Mouse (Mus musculus): ENCODE measurements around the gene Gpr162. TPM values are rescaled to one million over a fixed set of nuclear protein-coding genes. Genes with fewer than 3 reads are reported as not detected.
"Not testable (repeated sequence)": the region's sequence is repeated elsewhere in the genome, so short reads cannot be mapped to it uniquely, and the experiment has no call there.

The Gpr162 gene
- polyA plus RNA-seq, 1 experiment from 2014 or later, result 0.26 TPM

GRCm38 (mm10) chr6:124900056-124900800 lies 36.4 kb upstream of the Gpr162 start:
- Histone ChIP-seq H3K27ac (ENCODE audit: low read length) (no peak overlapping the region), H3K4me3 (ENCODE audit: low read depth, low read length) (no peak overlapping the region)

GRCm38 (mm10) chr6:124898359-124898758 lies 34.6 kb upstream of the Gpr162 start:
- Histone ChIP-seq H3K36me3 (ENCODE audit: insufficient read depth, low read length) (no peaks in the 10 kb centered on the region), H3K4me2 (replicated peaks; ENCODE audit: low read depth, low read length) (no peak overlapping the region), H3K27ac (ENCODE audit: low read length) (no peak overlapping the region), H3K27me3 (replicated peaks; ENCODE audit: insufficient read depth, low read length) (no peaks in the 10 kb centered on the region), H3K4me1 (ENCODE audit: insufficient read depth, low read depth, low read length) (no peaks in the 10 kb centered on the region), H3K4me3 (ENCODE audit: low read depth, low read length) (no peak overlapping the region), H3K9me3 (ENCODE audit: low read length) (no peaks in the 10 kb centered on the region), H3K9ac (replicated peaks; ENCODE audit: low read depth) (no peak overlapping the region)
- ATAC-seq (no peak), DNase-seq (ENCODE audit: low spot score) (no peak)
- TF ChIP-seq CTCF (IDR thresholded peaks at IDR 0.05) (no peak), EP300 (IDR thresholded peaks at IDR 0.05) (no peak)
- 15% methylated on average over 3 of the region's 3 CpGs for WGBS

More at GRCm38 (mm10) chr6:124900056-124900800, 36.4 kb upstream of the Gpr162 start:
- WGBS, result 57% methylated on average over 8 of the region's 8 CpGs
- Histone ChIP-seq H3K4me2 (replicated peaks; ENCODE audit: low read depth, low read length) (no peak overlapping the region), H3K36me3 (ENCODE audit: insufficient read depth, low read length) (no peaks in the 10 kb centered on the region), H3K4me1 (ENCODE audit: insufficient read depth, low read depth, low read length) (no peaks in the 10 kb centered on the region), H3K9ac (replicated peaks; ENCODE audit: low read depth) (no peak overlapping the region), H3K9me3 (ENCODE audit: low read length) (no peaks in the 10 kb centered on the region), H3K27me3 (replicated peaks; ENCODE audit: insufficient read depth, low read length) (no peaks in the 10 kb centered on the region)
- DNase-seq (ENCODE audit: low spot score) (no peak), ATAC-seq (no peak)
- TF ChIP-seq CTCF (IDR thresholded peaks at IDR 0.05) (no peak), EP300 (IDR thresholded peaks at IDR 0.05) (no peak)

GRCm38 (mm10) chr6:124894113-124894512 lies 30.3 kb upstream of the Gpr162 start:
- H3K4me2 ChIP-seq (replicated peaks; ENCODE audit: low read depth, low read length); H3K4me3 ChIP-seq (ENCODE audit: low read depth, low read length); H3K4me1 ChIP-seq (ENCODE audit: insufficient read depth, low read depth, low read length); H3K9ac ChIP-seq (replicated peaks; ENCODE audit: low read depth); ATAC-seq; H3K36me3 ChIP-seq (ENCODE audit: insufficient read depth, low read length); DNase-seq (ENCODE audit: low spot score); H3K27ac ChIP-seq (ENCODE audit: low read length); H3K9me3 ChIP-seq (ENCODE audit: low read length); H3K27me3 ChIP-seq (replicated peaks; ENCODE audit: insufficient read depth, low read length): not testable (repeated sequence)
- 92% methylated on average over 2 of the region's 2 CpGs for WGBS

GRCm38 (mm10) chr6:124890997-124891396 lies 27.2 kb upstream of the Gpr162 start:
- no peaks in the 10 kb centered on the region for H3K4me1 ChIP-seq (ENCODE audit: insufficient read depth, low read depth, low read length)
- DNase-seq (ENCODE audit: low spot score) (no peak), ATAC-seq (no peak)
- H3K9me3 ChIP-seq (ENCODE audit: low read length), result no peaks in the 10 kb centered on the region
- no peak overlapping the region for H3K9ac ChIP-seq (replicated peaks; ENCODE audit: low read depth)
- 42% methylated on average over 6 of the region's 6 CpGs for WGBS
- no peak overlapping the region for H3K4me2 ChIP-seq (replicated peaks; ENCODE audit: low read depth, low read length)
- H3K4me3 ChIP-seq (ENCODE audit: low read depth, low read length), result no peak overlapping the region
- no peak overlapping the region for H3K27ac ChIP-seq (ENCODE audit: low read length)
- no peaks in the 10 kb centered on the region for H3K27me3 ChIP-seq (replicated peaks; ENCODE audit: insufficient read depth, low read length)
- H3K36me3 ChIP-seq (ENCODE audit: insufficient read depth, low read length), result no peaks in the 10 kb centered on the region
- TF ChIP-seq EP300 (IDR thresholded peaks at IDR 0.05) (no peak), CTCF (IDR thresholded peaks at IDR 0.05) (no peak)

- no peak for TF ChIP-seq CTCF (IDR thresholded peaks at IDR 0.05)
- TF ChIP-seq EP300 (IDR thresholded peaks at IDR 0.05), result no peak
- ATAC-seq (no peak), DNase-seq (ENCODE audit: low spot score) (no peak)
- Histone ChIP-seq H3K4me3 (ENCODE audit: low read depth, low read length) (no peak overlapping the region), H3K36me3 (ENCODE audit: insufficient read depth, low read length) (no peaks in the 10 kb centered on the region), H3K9ac (replicated peaks; ENCODE audit: low read depth) (no peak overlapping the region), H3K27ac (ENCODE audit: low read length) (no peak overlapping the region), H3K4me2 (replicated peaks; ENCODE audit: low read depth, low read length) (no peak overlapping the region), H3K9me3 (ENCODE audit: low read length) (no peaks in the 10 kb centered on the region), H3K4me1 (ENCODE audit: insufficient read depth, low read depth, low read length) (no peaks in the 10 kb centered on the region), H3K27me3 (replicated peaks; ENCODE audit: insufficient read depth, low read length) (no peaks in the 10 kb centered on the region)
- WGBS, result 87% methylated on average over 6 of the region's 6 CpGs
Measured at GRCm38 (mm10) chr6:124888555-124889125, 24.9 kb upstream of the Gpr162 start.

GRCm38 (mm10) chr6:124887986-124888385 lies 24.2 kb upstream of the Gpr162 start, which contains the start of gene Cd4:
Gene Cd4, minus strand, starts transcription at chr6:124888221.
- Histone ChIP-seq H3K36me3 (ENCODE audit: insufficient read depth, low read length) (no peaks in the 10 kb centered on the region), H3K9ac (replicated peaks; ENCODE audit: low read depth) (no peak within 1 kb of the TSS), H3K4me1 (ENCODE audit: insufficient read depth, low read depth, low read length) (no peaks in the 10 kb centered on the region), H3K27me3 (replicated peaks; ENCODE audit: insufficient read depth, low read length) (no peaks in the 10 kb centered on the region), H3K27ac (ENCODE audit: low read length) (no peak within 1 kb of the TSS), H3K4me3 (ENCODE audit: low read depth, low read length) (no peak within 1 kb of the TSS), H3K9me3 (ENCODE audit: low read length) (no peaks in the 10 kb centered on the region), H3K4me2 (replicated peaks; ENCODE audit: low read depth, low read length) (no peak within 1 kb of the TSS)
- no peak for TF ChIP-seq EP300 (IDR thresholded peaks at IDR 0.05)
- no peak for TF ChIP-seq CTCF (IDR thresholded peaks at IDR 0.05)
- whole genome bisulfite sequencing, result 68% methylated on average over 9 of the region's 9 CpGs
- ATAC-seq (no peak), DNase-seq (ENCODE audit: low spot score) (no peak)

Measured in lung, postnatal 0 days (tissue).